Mouse (Mus musculus) heart, adult 2 months (tissue): ENCODE data around the gene Hif1an.

ENCODE experiments used
- CTCF ChIP-seq: fragments of 200-600 bp; IDR thresholded peaks from 2 replicates; pipeline ENCODE4 v1.8.1; 2022; ENCODE audit warnings: antibody characterized with exemption, mild to moderate bottlenecking, moderate library complexity
- EP300 ChIP-seq: fragments of 200-500 bp; IDR thresholded peaks from 2 replicates; pipeline ENCODE4 v1.6.1; 2011; ENCODE audit warnings: low read depth, low read length, control low read depth; ENCODE audit not compliant: insufficient read depth

- TF ChIP-seq CTCF (no peak), EP300 (no peak)
Measured at GRCm38 (mm10) chr19:44552731-44553130, 9.9 kb upstream of the Hif1an start, which contains the start of gene Gm20538.
